Mouse (Mus musculus): ENCODE measurements at regions not wholly inside any gene's neighbourhood (a gene's known extent, or its start where the extent isn't known, plus 50 kb on each side); places are given as distances from the start of the nearest gene placed in this dataset.

DNA sequence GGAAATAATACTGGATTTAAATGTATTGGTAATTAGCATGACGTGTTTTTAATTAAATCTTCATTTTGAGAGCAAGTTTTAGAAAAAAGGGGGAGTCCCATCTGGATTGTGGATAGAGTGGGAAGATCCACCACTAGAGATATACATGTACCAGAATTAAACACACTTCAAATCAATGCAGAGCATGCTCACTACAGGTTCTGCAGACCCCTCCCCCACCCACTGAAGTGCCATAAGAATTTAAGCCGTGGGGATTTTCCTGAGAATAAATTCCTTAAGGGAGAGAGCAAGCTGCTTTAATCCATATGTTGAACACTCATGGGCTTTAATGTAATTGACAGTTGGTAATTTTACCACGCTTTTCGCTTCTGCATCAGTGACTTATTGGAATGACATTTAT lies 401.4 kb downstream of the Dcdc2c start:
- TF ChIP-seq CTCF (IDR thresholded peaks at IDR 0.05; ENCODE audit: borderline replicate concordance, insufficient read depth, low read depth, low read length) (no peak), POLR2A (IDR thresholded peaks at IDR 0.05; ENCODE audit: borderline replicate concordance, insufficient read depth, low read length) (no peak)
